Comparison of ENCODE assay signal across 17 mouse cellular contexts in the genomic region with DNA sequence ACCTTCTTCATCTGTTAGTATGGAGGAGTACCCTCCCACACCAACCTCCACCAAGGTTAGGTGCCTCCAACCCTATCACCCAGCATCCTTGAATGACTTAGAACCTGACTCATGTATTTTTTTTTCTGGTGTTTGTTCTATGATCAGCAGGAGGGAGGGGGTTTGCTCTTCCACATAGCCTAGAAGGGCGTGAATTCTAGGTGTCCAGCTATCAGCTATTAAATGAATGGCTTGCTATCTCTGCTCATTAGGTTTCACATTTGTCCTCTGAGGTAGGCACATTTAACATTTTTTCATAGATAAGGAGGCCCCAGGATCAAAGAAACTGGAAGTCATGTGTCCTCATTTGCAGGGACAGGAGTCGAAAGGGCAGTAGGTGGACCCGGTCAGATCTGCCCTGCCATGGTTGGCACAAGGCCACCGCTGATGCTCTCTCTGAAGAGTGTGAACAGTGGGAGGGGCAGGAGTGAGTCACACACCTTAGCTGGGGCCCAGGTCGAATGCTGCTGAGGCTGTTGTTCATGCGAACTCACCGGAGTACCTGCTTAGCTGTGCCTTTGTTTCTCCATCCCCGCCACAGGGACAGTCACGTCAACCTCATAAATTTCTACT.
DNase-seq lines count a peak whose midpoint lies in the region; ATAC-seq lines count a peak whose summit lies in the region.
"Had no signal": no experiment of that assay in that cellular context is flagged by ENCODE, and none has a peak within 500 bp of the region (broad histone marks: within the 10 kb centered on the region; RNA-seq: fewer than 3 reads in every experiment).

No protein-coding gene starts in this region.

- no peak overlapping the region for H3K9ac ChIP-seq in kidney, embryonic 14.5 days (ENCODE audit: low read depth, low read length)
- H3K9ac ChIP-seq: embryonic facial prominence, embryonic 15.5 days; hindbrain, embryonic 13.5 days; midbrain, embryonic 12.5 days had no signal

- no peaks in the 10 kb centered on the region for H3K9me3 ChIP-seq in kidney, embryonic 14.5 days (ENCODE audit: control insufficient read depth, low read length)
- H3K9me3 ChIP-seq: embryonic facial prominence, embryonic 15.5 days; hindbrain, embryonic 13.5 days; midbrain, embryonic 12.5 days had no signal

- no peaks in the 10 kb centered on the region for H3K27me3 ChIP-seq in kidney, embryonic 14.5 days (ENCODE audit: control insufficient read depth, insufficient read depth, low read length)
- H3K27me3 ChIP-seq: embryonic facial prominence, embryonic 15.5 days; midbrain, embryonic 12.5 days had no signal

- H3K27ac ChIP-seq in kidney, embryonic 14.5 days (ENCODE audit: low read depth, low read length): no peak overlapping the region
- H3K27ac ChIP-seq: embryonic facial prominence, embryonic 15.5 days; hindbrain, embryonic 13.5 days; midbrain, embryonic 12.5 days had no signal

- WGBS in kidney, embryonic 14.5 days: 83% methylated on average over 9 of the region's 9 CpGs

- no peak for ATAC-seq in kidney, embryonic 14.5 days (ENCODE audit: low FRiP score, low TSS enrichment)
- ATAC-seq: forebrain, embryonic 14.5 days had no signal

- H3K36me3 ChIP-seq in kidney, embryonic 14.5 days (ENCODE audit: control insufficient read depth, insufficient read depth, low read length): no peaks in the 10 kb centered on the region
- H3K36me3 ChIP-seq: embryonic facial prominence, embryonic 15.5 days; hindbrain, embryonic 13.5 days; midbrain, embryonic 12.5 days had no signal

- no peaks in the 10 kb centered on the region for H3K4me1 ChIP-seq in kidney, embryonic 14.5 days (ENCODE audit: control insufficient read depth, insufficient read depth, low read length)
- H3K4me1 ChIP-seq: embryonic facial prominence, embryonic 15.5 days had no signal

- intact Hi-C loops in heart, postnatal 25 days (cut with DNase I): loop anchor here (5.0 kb wide), 1 partner anchor 692 kb away; no protein-coding TSS in a partner anchor

- H3K4me3 ChIP-seq in kidney, embryonic 14.5 days (ENCODE audit: low read length): no peak overlapping the region
- H3K4me3 ChIP-seq: embryonic facial prominence, embryonic 15.5 days; hindbrain, embryonic 13.5 days; midbrain, embryonic 12.5 days; myocyte had no signal

- peak; percentile 11 for DNase-seq in kidney, adult 11 months
- peak; percentile 76 for DNase-seq in urinary bladder, postnatal 14 days (ENCODE audit: low spot score)
- no peak for DNase-seq in urinary bladder, postnatal 4 days (ENCODE audit: low spot score in 2 of 2)
- peak; percentile 33 to 58 for DNase-seq in kidney, postnatal 36 days
- DNase-seq in cerebellum, adult 11-12 months: no peak
- no peak for DNase-seq in cerebellum, postnatal 4 days (ENCODE audit: low spot score in 2 of 2)
- no peak for DNase-seq in heart, postnatal 25 days (ENCODE audit: low spot score)
- DNase-seq: cerebellum, adult 9-10 months; heart, adult 11 months; spleen, adult 18-20 months; thymus, postnatal 36 days had no signal

- H3K4me2 ChIP-seq in kidney, embryonic 14.5 days (replicated peaks; ENCODE audit: low read depth, low read length): no peak overlapping the region
- H3K4me2 ChIP-seq: embryonic facial prominence, embryonic 15.5 days; hindbrain, embryonic 13.5 days; midbrain, embryonic 12.5 days had no signal

Comparison
In these comparisons a context has a peak if more than half of its experiments do, and no peak if none do; other contexts are left out.
1. DNase-seq: peak in kidney, adult 11 months (single experiment), urinary bladder, postnatal 14 days (single experiment) and kidney, postnatal 36 days (2 of 2); none in urinary bladder, postnatal 4 days (0 of 2), cerebellum, adult 11-12 months (single experiment), cerebellum, postnatal 4 days (0 of 2) and heart, postnatal 25 days (single experiment).